Mouse (Mus musculus) E14TG2a.4 (cell line): Measurements from ENCODE around the gene Rps6ka3.

ENCODE experiments used
- H3K27me3 ChIP-seq: 2 replicates; pipeline ENCODE4 v1.6.1; 2014; ENCODE audit warnings: low read length, control low read depth; ENCODE audit not compliant: insufficient read depth
- H3K36me3 ChIP-seq: 2 replicates; pipeline ENCODE4 v1.6.1; 2014; ENCODE audit warnings: low read length, control low read depth; ENCODE audit not compliant: insufficient read depth
- H3K4me1 ChIP-seq: replicated peaks from 2 replicates; pipeline ENCODE4 v1.6.1; 2014; ENCODE audit warnings: low read depth, low read length, control low read depth
- H3K4me3 ChIP-seq: replicated peaks from 2 replicates; pipeline ENCODE4 v1.5.1; 2014; ENCODE audit warnings: mild to moderate bottlenecking, low read length
- H3K9me3 ChIP-seq: 2 replicates; pipeline ENCODE4 v1.6.1; 2014; ENCODE audit warnings: low read length, control low read depth
- CTCF ChIP-seq: conservative IDR thresholded peaks from 2 replicates; pipeline ENCODE4 v1.5.1; 2014; ENCODE audit warnings: low read length
- NANOG ChIP-seq: IDR thresholded peaks from 2 replicates; pipeline ENCODE4 v1.6.1; 2014; ENCODE audit warnings: borderline replicate concordance, low read length, mixed read lengths
- POU5F1 ChIP-seq: IDR thresholded peaks from 2 replicates; pipeline ENCODE4 v1.6.1; 2014; ENCODE audit warnings: low read length, borderline replicate concordance

Rps6ka3 gene

DNA sequence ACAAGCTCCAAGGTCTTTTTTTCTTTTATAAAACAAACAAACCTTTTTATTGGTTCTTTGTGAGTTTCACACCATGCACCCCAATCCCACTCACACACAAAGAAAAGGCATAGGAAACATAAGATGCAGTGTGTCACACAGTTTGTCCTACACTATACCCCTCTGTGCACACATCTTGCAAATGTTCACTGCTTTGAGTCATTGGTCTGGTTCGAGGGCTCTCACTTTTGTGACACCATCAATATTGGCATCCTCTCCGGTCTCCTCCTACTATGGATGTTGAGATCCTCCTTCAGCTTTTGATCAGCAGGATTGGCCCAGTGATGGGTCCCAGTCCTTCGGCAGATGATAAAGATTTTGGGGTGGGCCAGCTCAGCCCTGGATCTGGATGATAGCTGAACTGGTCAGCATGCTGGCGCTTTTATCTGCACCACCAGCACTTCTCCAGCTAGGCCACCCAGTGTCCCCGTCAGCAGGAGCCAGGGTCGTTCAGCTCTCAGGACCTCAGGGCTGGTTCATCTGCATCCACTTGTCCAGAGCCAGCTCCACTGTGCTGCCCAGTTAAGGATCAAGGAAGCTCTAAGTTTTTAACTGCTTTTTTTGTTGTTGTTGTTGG is 180.3 kb downstream of the Rps6ka3 start:
- peaks cover 29% of the 10 kb centered on the region for H3K36me3 ChIP-seq
- H3K27me3 ChIP-seq = no peaks in the 10 kb centered on the region
- no peak for TF ChIP-seq POU5F1
- no peak for TF ChIP-seq NANOG
- TF ChIP-seq CTCF = no peak
- H3K4me3 ChIP-seq = no peak overlapping the region
- no peaks in the 10 kb centered on the region for H3K4me1 ChIP-seq
- no peaks in the 10 kb centered on the region for H3K9me3 ChIP-seq

DNA sequence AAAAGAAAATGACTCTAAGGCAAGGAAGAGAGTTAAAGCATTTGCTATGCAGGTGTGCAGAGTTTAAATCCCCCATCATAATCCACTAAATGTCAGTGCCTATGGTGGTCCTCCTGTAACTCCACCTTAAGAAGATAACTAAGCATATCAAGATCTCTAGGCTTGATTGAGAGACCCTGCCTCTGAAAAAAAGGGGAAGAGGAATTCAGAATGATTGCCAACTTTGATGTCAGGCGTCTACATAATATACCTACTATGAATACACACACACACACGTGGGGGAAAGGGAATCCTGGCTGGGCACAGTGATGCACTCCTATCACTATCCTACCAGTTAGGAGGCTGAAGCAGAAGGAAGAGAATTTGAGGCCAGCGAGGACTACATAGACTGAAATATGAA is 181.1 kb downstream of the Rps6ka3 start:
- H3K9me3 ChIP-seq = no peaks in the 10 kb centered on the region
- no peak overlapping the region for H3K4me3 ChIP-seq
- peaks cover 21% of the 10 kb centered on the region for H3K36me3 ChIP-seq
- no peak for TF ChIP-seq POU5F1
- TF ChIP-seq CTCF = no peak
- TF ChIP-seq NANOG = no peak
- no peaks in the 10 kb centered on the region for H3K4me1 ChIP-seq
- no peaks in the 10 kb centered on the region for H3K27me3 ChIP-seq

DNA sequence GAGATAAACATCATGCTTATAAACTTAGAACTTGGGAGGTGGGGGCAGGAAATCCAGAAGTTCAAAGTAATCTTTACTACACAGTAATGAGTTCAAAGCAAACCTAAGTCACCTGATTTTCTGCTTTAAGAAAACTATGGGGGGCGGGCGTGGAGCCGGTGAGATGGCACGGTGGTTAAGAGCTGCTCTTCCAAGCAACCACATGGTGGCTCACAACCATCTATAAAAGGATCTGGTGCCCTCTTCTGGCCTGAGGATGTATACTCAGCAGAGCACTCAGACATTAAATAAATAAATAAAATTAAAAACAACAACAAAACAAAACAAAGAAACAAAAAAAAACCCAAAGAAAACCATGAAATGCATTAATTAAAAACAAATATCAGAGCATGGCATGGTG is 199.1 kb downstream of the Rps6ka3 start:
- Histone ChIP-seq H3K4me3 (no peak overlapping the region), H3K9me3 (no peaks in the 10 kb centered on the region), H3K27me3 (peaks cover 4% of the 10 kb centered on the region), H3K4me1 (0 out of 2 replicates have a peak, but pooled peaks cover 2% of the 10 kb centered on the region), H3K36me3 (no peaks in the 10 kb centered on the region)
- TF ChIP-seq CTCF (peak; percentile 22), NANOG (no peak), POU5F1 (no peak)

DNA sequence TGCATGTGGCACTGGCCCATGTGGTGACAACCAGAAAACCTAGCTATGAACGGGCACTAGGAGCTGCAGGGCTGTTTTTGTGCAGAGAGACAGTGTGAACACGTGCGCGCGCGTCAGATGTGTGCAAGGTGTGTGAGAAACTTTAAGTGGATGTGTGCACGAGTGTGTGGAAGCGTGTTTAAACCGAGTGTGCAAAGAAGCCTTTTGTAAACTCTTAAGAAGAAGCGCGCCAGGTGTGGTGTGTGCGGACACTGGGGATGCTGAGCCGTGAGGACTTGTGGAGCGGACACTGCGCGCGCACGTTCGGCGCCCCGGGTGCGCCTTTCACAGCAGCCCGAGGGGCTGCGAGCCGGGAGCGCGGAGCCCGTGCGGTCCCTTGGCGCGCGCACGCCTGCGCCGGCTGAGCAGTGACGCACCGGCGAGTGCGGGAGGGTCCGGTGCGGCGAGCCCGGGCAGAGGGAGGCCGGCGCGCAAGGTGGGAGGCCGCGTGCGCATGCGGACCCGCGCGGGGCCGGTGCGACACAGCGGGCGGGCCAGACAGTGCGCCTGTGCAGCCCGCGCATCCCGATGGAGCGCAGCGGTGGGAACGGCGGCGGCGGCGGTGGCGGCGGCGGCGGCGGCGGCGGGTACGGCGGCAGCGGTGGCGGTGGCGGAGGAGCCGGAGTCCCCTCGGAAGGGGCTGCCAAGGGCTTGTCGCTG is 204.2 kb downstream of the Rps6ka3 start, which contains the start of gene Map7d2:
Gene Map7d2 (plus strand): TSS at position 443 of the 699 bp plus-strand sequence.
- Histone ChIP-seq H3K4me3 (peak within 1 kb of the TSS; percentile 88), H3K9me3 (no peaks in the 10 kb centered on the region), H3K4me1 (peaks cover 2% of the 10 kb centered on the region; the same call in 1 of the 2 replicates), H3K36me3 (no peaks in the 10 kb centered on the region), H3K27me3 (peaks cover 28% of the 10 kb centered on the region)
- TF ChIP-seq POU5F1 = no peak
- TF ChIP-seq NANOG = no peak
- TF ChIP-seq CTCF = no peak

DNA sequence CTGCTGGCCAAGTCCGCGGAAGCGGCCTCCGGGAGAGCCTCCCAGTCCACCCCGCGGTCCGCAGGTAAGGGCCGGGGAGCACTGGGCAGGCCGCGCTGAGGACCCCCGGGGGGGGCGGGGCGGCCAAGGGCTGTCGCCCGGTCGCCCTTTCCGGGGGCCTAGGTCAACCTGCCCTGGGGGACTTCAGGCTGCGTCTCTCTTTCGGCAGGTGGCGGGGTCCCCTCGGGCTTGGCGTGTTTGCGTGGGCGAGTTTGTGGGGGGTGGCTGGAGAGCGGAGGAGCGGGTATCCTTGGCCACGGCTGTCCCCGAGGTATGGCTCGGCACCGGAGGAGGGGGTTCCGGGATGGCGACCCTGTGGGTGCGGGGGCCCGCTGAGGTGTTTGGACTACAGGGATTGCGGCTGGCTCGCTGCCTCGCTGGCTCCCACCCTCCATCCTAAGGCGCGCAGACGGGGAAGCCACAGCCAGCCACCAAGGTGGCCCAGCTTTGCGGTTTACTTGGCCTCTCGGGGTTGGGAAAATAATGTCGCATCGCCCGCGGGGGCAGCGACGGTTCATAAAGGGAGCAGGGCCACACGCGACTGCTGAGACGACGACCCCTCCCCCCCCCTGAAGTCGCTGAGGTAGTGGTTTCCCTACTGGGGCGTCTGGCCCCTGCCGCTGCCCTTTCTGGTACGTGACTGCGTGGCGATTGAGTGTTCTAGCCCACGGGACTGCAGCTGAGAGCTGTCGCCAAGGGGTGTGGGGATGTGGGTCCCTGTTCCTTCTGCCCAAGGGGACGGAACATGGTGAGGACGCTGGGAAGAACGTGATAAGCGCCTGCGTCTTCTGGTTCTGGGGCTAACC is 204.9 kb downstream of the Rps6ka3 start:
- Histone ChIP-seq H3K4me3 (peak overlapping the region; percentile 88), H3K27me3 (peaks cover 28% of the 10 kb centered on the region), H3K9me3 (no peaks in the 10 kb centered on the region), H3K4me1 (peaks cover 2% of the 10 kb centered on the region; the same call in 1 of the 2 replicates), H3K36me3 (no peaks in the 10 kb centered on the region)
- TF ChIP-seq POU5F1 = no peak
- TF ChIP-seq NANOG = no peak
- TF ChIP-seq CTCF = no peak
